11 mouse cellular contexts compared by ENCODE assay signal in the genomic region with DNA sequence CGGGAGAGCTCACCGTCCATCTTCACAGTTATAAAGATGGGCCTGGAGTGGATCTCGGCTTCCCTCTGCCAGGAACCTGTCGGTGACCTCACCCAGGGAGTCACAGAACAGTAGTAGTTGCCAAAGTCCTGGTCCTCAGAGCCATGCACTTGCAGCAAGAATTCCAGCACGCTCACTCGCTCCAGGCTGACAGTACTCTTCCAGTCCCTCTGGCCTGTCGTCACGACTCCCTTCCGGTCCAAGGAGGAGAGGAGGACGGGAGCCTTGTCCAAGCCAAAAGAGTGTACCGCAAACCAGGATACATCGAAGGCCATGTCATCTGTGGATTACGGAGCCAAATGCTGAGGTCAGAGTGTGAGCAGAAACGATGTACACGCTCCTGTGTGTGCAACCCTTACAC. TPM values are rescaled to one million over a fixed set of nuclear protein-coding genes. Genes with fewer than 3 reads are reported as not detected.
DNase-seq lines count a peak whose midpoint lies in the region; ATAC-seq lines count a peak whose summit lies in the region.
"Had no signal": no experiment of that assay in that cellular context is flagged by ENCODE, and none has a peak within 500 bp of the region (broad histone marks: within the 10 kb centered on the region; RNA-seq: fewer than 3 reads in every experiment).

No protein-coding gene starts in this region.

- H3K4me3 ChIP-seq in heart, embryonic 11.5 days (ENCODE audit: low read depth, low read length) = no peak overlapping the region
- H3K4me3 ChIP-seq in neural tube, embryonic 15.5 days (replicated peaks) = no peak overlapping the region

- no peaks in the 10 kb centered on the region for H3K9me3 ChIP-seq in heart, embryonic 11.5 days (replicated peaks; ENCODE audit: control insufficient read depth, low read length)
- no peaks in the 10 kb centered on the region for H3K9me3 ChIP-seq in neural tube, embryonic 15.5 days (replicated peaks)

- H3K4me1 ChIP-seq in heart, embryonic 11.5 days (ENCODE audit: control insufficient read depth, insufficient read depth, low read length) = no peaks in the 10 kb centered on the region
- H3K4me1 ChIP-seq in neural tube, embryonic 15.5 days = peaks cover 7% of the 10 kb centered on the region; the same call in 1 of the 2 replicates

- ATAC-seq in heart, embryonic 11.5 days (replicated peaks; ENCODE audit: insufficient number of reproducible peaks, low FRiP score, low TSS enrichment) = no peak
- ATAC-seq in neural tube, embryonic 15.5 days (ENCODE audit: low FRiP score) = no peak

- no peak overlapping the region for H3K9ac ChIP-seq in heart, embryonic 11.5 days (ENCODE audit: low read depth, low read length)
- H3K9ac ChIP-seq in neural tube, embryonic 15.5 days (replicated peaks) = no peak overlapping the region
- H3K9ac ChIP-seq: lung, embryonic 14.5 days had no signal

- peak; percentile 85 to 88 for DNase-seq in heart, adult 18-20 months
- peak; percentile 75 for DNase-seq in adrenal gland, postnatal 14 days
- DNase-seq in gastrocnemius, postnatal 25 days = peak; percentile 84
- peak; percentile 72 to 81 for DNase-seq in heart, postnatal 14 days
- no peak for DNase-seq in yolk sac, embryonic 10.5 days (ENCODE audit: low spot score)
- no peak for DNase-seq in right cerebral cortex, postnatal 25 days
- DNase-seq: cerebellum, adult 9-11 months; left cerebral cortex, postnatal 4 days; lung, embryonic 14.5 days had no signal

- 80% methylated on average over 15 of the region's 15 CpGs for WGBS in heart, embryonic 11.5 days (ENCODE audit: insufficient replicate concordance)
- WGBS in neural tube, embryonic 15.5 days = 95% methylated on average over 15 of the region's 15 CpGs

- no peak overlapping the region for H3K4me2 ChIP-seq in heart, embryonic 11.5 days
- H3K4me2 ChIP-seq in neural tube, embryonic 15.5 days = no peak overlapping the region
- H3K4me2 ChIP-seq: lung, embryonic 14.5 days had no signal

- peaks cover 3% of the 10 kb centered on the region for H3K36me3 ChIP-seq in heart, embryonic 11.5 days (ENCODE audit: control insufficient read depth, insufficient read depth, low read length)
- peaks cover 20% of the 10 kb centered on the region for H3K36me3 ChIP-seq in neural tube, embryonic 15.5 days

- intact Hi-C loops in heart, postnatal 14 days (cut with DNase I) = no loop called here

- no peak overlapping the region for H3K27ac ChIP-seq in heart, embryonic 11.5 days (ENCODE audit: low read depth, low read length)
- no peak overlapping the region for H3K27ac ChIP-seq in neural tube, embryonic 15.5 days (replicated peaks)

- H3K27me3 ChIP-seq in heart, embryonic 11.5 days (ENCODE audit: control insufficient read depth, insufficient read depth, low read length) = no peaks in the 10 kb centered on the region
- H3K27me3 ChIP-seq in neural tube, embryonic 15.5 days (replicated peaks) = no peaks in the 10 kb centered on the region

RNA-seq across cellular contexts. Expression of a gene that starts 16.1 kb away (rescaled TPM):
- total RNA-seq in heart, adult 18-20 months (2021) = under 1 TPM; 0.10 to 0.15 TPM
- 0.26 and 0.45 TPM in 2 replicates for polyA plus RNA-seq in heart, embryonic 11.5 days (2014; fragmentation: Nextera tagmentation; extraction: Ambion mirVana)
- total RNA-seq in adrenal gland, postnatal 14 days (2021) = 0.15 and 0.30 TPM in 2 replicates
- under 1 TPM; 0.13 to 0.20 TPM for total RNA-seq in gastrocnemius, postnatal 25 days (2021)
- total RNA-seq in heart, postnatal 14 days (2021) = under 1 TPM; 0.37 to 0.43 TPM
- polyA plus RNA-seq in neural tube, embryonic 15.5 days (2015; fragmentation: Nextera tagmentation; extraction: Ambion mirVana) = 0.19 TPM in 1 of 2 replicates, not detected in the other

Comparison
In these comparisons a context has a peak if more than half of its experiments do, and no peak if none do; other contexts are left out.
1. DNase-seq: peak in heart, adult 18-20 months (2 of 2), adrenal gland, postnatal 14 days (single experiment), gastrocnemius, postnatal 25 days (single experiment) and heart, postnatal 14 days (2 of 2); none in yolk sac, embryonic 10.5 days (single experiment) and right cerebral cortex, postnatal 25 days (single experiment).